Mouse (Mus musculus) cerebellum, adult 2 months (tissue): Measurements from ENCODE around the gene Mea1. TPM values are rescaled to one million over a fixed set of nuclear protein-coding genes. Genes with fewer than 3 reads are reported as not detected.
A peak's percentile ranks its signal among the peaks of the same experiment; 100 is the strongest.

Experiments used
- DNase-seq, 2 experiments: peaks; one replicate each; pipeline ENCODE4 v3.0.0; 2021
- H3K27ac ChIP-seq: fragments of 200-500 bp; 2 replicates; pipeline ENCODE4 v1.5.1; 2012; ENCODE audit warnings: low read length, control low read depth, inconsistent platforms; ENCODE audit not compliant: insufficient read depth
- H3K27me3 ChIP-seq: fragments of 200-500 bp; 2 replicates; pipeline ENCODE4 v1.6.1; 2012; ENCODE audit warnings: inconsistent platforms, mild to moderate bottlenecking, low read length, moderate library complexity; ENCODE audit not compliant: control insufficient read depth, insufficient read depth
- H3K4me1 ChIP-seq: fragments of 200-500 bp; 2 replicates; pipeline ENCODE4 v1.6.1; 2011; ENCODE audit warnings: low read length; ENCODE audit not compliant: control insufficient read depth, insufficient read depth
- H3K4me3 ChIP-seq: fragments of 200-500 bp; replicated peaks from 2 replicates; pipeline ENCODE3; 2011; ENCODE audit warnings: mild to moderate bottlenecking, low read depth, low read length, control low read depth; ENCODE audit not compliant: insufficient read depth
- CTCF ChIP-seq: fragments of 200-500 bp; IDR thresholded peaks from 2 replicates; pipeline ENCODE4 v1.5.1; 2011; ENCODE audit warnings: low read depth, mild to moderate bottlenecking, control low read depth, low read length, moderate library complexity, borderline replicate concordance; ENCODE audit not compliant: insufficient read depth
- POLR2A ChIP-seq: fragments of 200-500 bp; IDR thresholded peaks from 2 replicates; pipeline ENCODE4 v1.6.1; 2011; ENCODE audit warnings: low read length, control low read depth, borderline replicate concordance; ENCODE audit not compliant: insufficient read depth
- WGBS: fragments of 180-500 bp; shearing (Covaris S2); methylation state at CpG from one replicate; pipeline ENCODE4 v1.1.7; 2018; 5-methylcytosine and 5-hydroxymethylcytosine counted together
- polyA plus RNA-seq: library from polyadenylated mRNA; depleted of rRNA; stranded (reverse); fragments of >200 nt; gene quantifications from 2 replicates; pipeline ENCODE4 v1.2.3, GENCODE M21; 2012

The Mea1 gene
- polyA plus RNA-seq, 1 experiment = 147 TPM

DNA sequence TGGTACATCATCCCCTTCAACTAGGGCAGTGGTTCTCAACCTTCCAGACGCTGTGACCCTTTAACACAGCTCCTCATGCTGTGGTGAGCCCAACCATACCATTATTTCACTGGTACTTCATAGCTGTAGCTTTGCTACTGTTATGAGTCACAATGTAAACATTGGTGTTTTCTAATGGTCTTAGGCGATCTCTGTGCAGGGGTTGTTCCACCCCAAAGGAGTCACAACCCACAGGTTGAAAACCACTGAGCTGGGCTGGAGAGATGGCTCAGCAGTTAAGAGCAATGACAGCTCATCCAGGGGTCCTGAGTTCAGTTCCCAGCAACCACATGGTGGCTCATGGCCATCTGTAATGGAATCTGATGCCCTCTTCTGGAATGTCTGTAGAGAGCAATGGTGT lies 12.8 kb downstream of the Mea1 start:
- no peak overlapping the region for H3K27ac ChIP-seq
- H3K4me1 ChIP-seq = no peaks in the 10 kb centered on the region
- 97% methylated on average over 2 of the region's 2 CpGs for WGBS
- no peaks in the 10 kb centered on the region for H3K27me3 ChIP-seq
- H3K4me3 ChIP-seq = no peak overlapping the region
- no peak for DNase-seq
- TF ChIP-seq CTCF (no peak), POLR2A (no peak)

GRCm38 (mm10) chr17:46694517-46695063 lies 16.0 kb downstream of the Mea1 start:
- no peak for TF ChIP-seq POLR2A
- no peak for TF ChIP-seq CTCF
- Histone ChIP-seq H3K4me3 (no peak overlapping the region), H3K27me3 (no peaks in the 10 kb centered on the region), H3K4me1 (peaks cover 2% of the 10 kb centered on the region; the same call in 1 of the 2 replicates), H3K27ac (no peak overlapping the region)
- 84% methylated on average over 1 of the region's 1 CpGs for WGBS
- no peak for DNase-seq

DNA sequence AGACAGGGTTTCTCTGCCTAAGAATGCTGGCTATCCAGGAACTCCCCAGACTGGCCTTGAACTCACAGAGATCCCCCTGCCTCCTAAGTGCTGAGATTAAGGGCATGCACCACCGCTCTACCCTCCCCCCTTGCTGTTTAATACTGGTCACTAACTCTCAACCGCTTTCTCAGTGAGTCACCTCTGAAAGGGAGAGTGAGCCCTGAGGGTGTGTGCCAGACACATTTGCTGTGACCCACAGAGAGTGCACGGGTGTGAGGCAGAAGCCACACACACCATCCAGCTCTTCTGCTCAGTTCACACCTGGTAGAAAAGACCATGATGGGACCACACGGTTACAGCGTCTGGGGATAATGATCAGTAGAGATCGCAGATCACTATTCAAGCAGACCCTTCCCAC lies 19.9 kb downstream of the Mea1 start:
- no peak for DNase-seq
- Histone ChIP-seq H3K4me1 (peaks cover 36% of the 10 kb centered on the region), H3K27me3 (no peaks in the 10 kb centered on the region), H3K4me3 (no peak overlapping the region), H3K27ac (no peak overlapping the region)
- TF ChIP-seq CTCF = no peak
- TF ChIP-seq POLR2A = no peak
- 79% methylated on average over 6 of the region's 6 CpGs for WGBS

DNA sequence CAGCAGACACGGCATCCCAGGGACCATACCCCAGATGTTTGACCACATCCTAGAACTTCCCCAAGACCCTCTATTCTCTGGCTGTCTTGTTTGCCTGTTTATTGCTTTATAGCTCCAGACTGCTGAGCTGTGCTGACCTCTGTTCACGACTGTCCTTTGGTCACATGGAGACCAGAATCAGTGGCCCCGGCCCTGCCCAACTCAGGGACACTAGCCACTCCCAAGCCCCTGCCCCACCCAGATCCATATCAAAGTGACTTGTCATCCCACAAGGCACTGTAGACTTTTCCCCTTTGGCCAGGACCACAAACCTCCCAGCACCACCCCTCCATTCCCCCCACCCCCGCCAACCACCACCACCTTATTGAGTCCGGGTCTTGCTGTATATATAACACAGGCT lies 20.7 kb downstream of the Mea1 start:
- TF ChIP-seq CTCF (no peak), POLR2A (no peak)

DNA sequence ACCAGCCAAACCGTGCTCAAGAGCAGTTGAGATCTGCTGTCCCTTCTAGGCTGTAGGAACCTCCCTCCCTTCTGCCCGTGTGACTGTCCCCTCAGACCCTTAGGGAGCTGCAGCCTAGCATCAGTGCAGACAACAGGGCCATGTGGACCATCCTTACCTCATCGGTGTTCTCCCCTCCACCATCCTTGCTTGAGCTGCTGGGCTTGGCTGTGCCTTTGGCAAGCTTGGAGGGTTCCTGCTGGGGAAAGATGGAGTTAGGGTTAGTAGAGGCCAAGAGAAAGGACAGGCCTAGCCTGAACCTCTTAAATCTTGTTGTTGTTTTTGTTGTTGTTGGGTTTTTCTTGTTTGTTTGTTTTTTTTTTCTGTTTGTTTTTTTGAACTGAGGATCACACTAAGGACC lies 21.3 kb downstream of the Mea1 start:
- no peaks in the 10 kb centered on the region for H3K27me3 ChIP-seq
- H3K4me3 ChIP-seq = no peak overlapping the region
- DNase-seq = peak; percentile 66 to 75
- TF ChIP-seq CTCF = no peak
- TF ChIP-seq POLR2A = no peak
- H3K4me1 ChIP-seq = peaks cover 40% of the 10 kb centered on the region
- H3K27ac ChIP-seq = no peak overlapping the region
- WGBS = 5% methylated on average over 3 of the region's 3 CpGs

More for the DNA sequence above, 20.7 kb downstream of the Mea1 start:
- WGBS = 91% methylated on average over 5 of the region's 5 CpGs
- no peaks in the 10 kb centered on the region for H3K27me3 ChIP-seq
- H3K27ac ChIP-seq = no peak overlapping the region
- no peak for DNase-seq
- H3K4me1 ChIP-seq = peaks cover 40% of the 10 kb centered on the region
- no peak overlapping the region for H3K4me3 ChIP-seq

DNA sequence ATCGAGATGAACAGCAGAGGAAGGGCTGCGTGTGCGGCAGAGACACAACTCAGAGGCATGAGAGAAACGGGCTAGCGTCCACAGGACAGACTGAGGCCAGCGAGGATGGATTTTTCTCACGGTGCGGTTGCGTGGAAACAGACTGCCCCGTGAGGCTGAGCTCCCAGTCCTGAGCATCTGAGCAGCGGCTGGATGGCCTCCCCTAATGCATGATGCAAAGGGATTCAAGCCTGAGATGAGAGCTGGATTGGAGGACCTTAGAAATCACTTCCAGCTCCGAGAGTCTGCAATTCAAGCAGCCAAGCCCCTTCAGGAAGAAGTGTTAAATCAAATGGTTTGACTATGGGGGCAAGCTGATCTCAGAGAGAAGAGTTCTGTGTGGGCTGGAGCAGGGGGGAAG lies 22.9 kb downstream of the Mea1 start:
- TF ChIP-seq POLR2A = no peak
- no peak for TF ChIP-seq CTCF
- Histone ChIP-seq H3K4me1 (peaks cover 40% of the 10 kb centered on the region), H3K27ac (no peak overlapping the region), H3K4me3 (no peak overlapping the region), H3K27me3 (no peaks in the 10 kb centered on the region)
- DNase-seq = no peak
- 26% methylated on average over 12 of the region's 12 CpGs for WGBS

GRCm38 (mm10) chr17:46702100-46702499 lies 23.5 kb downstream of the Mea1 start:
- WGBS = 36% methylated on average over 12 of the region's 12 CpGs
- no peaks in the 10 kb centered on the region for H3K27me3 ChIP-seq
- TF ChIP-seq POLR2A (no peak), CTCF (no peak)
- no peak for DNase-seq
- H3K4me3 ChIP-seq = peak overlapping the region; percentile 34
- no peak overlapping the region for H3K27ac ChIP-seq
- peaks cover 40% of the 10 kb centered on the region for H3K4me1 ChIP-seq

DNA sequence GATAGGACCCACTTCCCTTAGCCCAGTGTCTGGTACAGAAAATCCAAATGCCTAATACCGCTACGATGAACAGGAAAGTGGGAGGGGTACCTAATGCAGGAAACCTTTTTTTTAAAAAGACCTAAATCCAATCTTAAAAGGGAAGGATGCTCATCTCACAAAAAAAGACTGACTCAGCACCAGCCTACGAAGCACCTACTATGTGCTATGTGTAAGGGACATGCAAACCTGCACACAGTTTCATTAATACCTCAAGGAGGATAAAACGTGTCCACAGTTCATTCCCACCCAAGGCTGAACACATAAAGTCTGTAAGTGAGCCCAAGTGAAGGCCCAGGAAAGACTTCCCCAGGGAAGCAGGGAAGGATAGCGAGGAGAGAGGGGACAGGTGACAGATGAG lies 23.9 kb downstream of the Mea1 start:
- no peak overlapping the region for H3K27ac ChIP-seq
- no peaks in the 10 kb centered on the region for H3K27me3 ChIP-seq
- TF ChIP-seq POLR2A = no peak
- no peak for TF ChIP-seq CTCF
- H3K4me3 ChIP-seq = peak overlapping the region; percentile 20
- no peak for DNase-seq
- WGBS = 76% methylated on average over 5 of the region's 5 CpGs
- peaks cover 40% of the 10 kb centered on the region for H3K4me1 ChIP-seq
